Mouse (Mus musculus) cerebellum, adult 2 months (tissue): ENCODE measurements at regions not wholly inside any gene's neighbourhood (a gene's known extent, or its start where the extent isn't known, plus 50 kb on each side); places are given as distances from the start of the nearest gene placed in this dataset.

ENCODE experiments used
- DNase-seq, 2 experiments: peaks; one replicate each; pipeline ENCODE4 v3.0.0; 2021
- H3K27ac ChIP-seq: fragments of 200-500 bp; 2 replicates; pipeline ENCODE4 v1.5.1; 2012; ENCODE audit warnings: low read length, control low read depth, inconsistent platforms; ENCODE audit not compliant: insufficient read depth
- H3K27me3 ChIP-seq: fragments of 200-500 bp; 2 replicates; pipeline ENCODE4 v1.6.1; 2012; ENCODE audit warnings: inconsistent platforms, mild to moderate bottlenecking, low read length, moderate library complexity; ENCODE audit not compliant: control insufficient read depth, insufficient read depth
- H3K4me1 ChIP-seq: fragments of 200-500 bp; 2 replicates; pipeline ENCODE4 v1.6.1; 2011; ENCODE audit warnings: low read length; ENCODE audit not compliant: control insufficient read depth, insufficient read depth
- H3K4me3 ChIP-seq: fragments of 200-500 bp; replicated peaks from 2 replicates; pipeline ENCODE3; 2011; ENCODE audit warnings: mild to moderate bottlenecking, low read depth, low read length, control low read depth; ENCODE audit not compliant: insufficient read depth
- POLR2A ChIP-seq: fragments of 200-500 bp; IDR thresholded peaks from 2 replicates; pipeline ENCODE4 v1.6.1; 2011; ENCODE audit warnings: low read length, control low read depth, borderline replicate concordance; ENCODE audit not compliant: insufficient read depth
- whole genome bisulfite sequencing: fragments of 180-500 bp; shearing (Covaris S2); methylation state at CpG from one replicate; pipeline ENCODE4 v1.1.7; 2018; 5-methylcytosine and 5-hydroxymethylcytosine counted together

DNA sequence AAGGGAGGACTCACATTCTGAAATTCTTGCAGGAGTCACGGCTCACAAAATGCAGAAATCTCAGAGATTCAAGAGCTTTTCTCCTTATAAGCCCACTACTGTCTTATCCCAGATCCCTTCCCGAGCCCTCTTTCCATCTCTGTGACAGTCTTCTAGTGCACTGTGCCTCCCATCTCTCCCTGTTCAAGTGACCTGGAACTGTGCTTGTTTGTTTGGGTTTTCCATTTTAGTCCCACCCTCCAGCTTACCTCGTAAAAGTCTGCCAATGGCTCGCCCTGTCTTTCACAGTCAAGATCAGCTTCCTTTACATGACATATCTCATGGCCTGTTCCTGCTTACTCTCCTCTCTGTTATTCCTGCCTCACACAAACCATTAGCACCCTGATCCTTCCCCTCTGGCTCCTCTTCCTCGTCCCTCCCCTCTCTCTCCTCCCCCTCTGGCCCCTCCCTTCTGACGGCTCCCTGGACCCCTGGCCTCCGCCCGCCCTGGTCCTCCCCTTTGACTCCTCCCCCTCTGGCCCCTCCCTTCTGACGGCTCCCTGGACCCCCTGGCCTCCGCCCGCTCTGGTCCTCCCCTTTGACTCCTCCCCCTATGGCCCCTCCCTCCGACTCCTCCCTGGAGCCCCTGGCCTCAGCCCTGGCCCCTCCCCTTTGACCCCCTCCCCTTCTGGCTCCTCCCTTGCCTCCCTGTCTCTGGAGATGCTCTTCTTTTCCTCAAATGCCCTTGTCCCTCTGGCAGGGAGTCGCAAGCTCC, 55.5 kb upstream of the Btbd11 start:
- Histone ChIP-seq H3K27ac (no peak overlapping the region), H3K4me3 (no peak overlapping the region), H3K4me1 (no peaks in the 10 kb centered on the region; the same call in 1 of the 2 replicates), H3K27me3 (no peaks in the 10 kb centered on the region)
- peak in 1 of 2 experiments; percentile 4 for DNase-seq
- 34% methylated on average over 13 of the region's 13 CpGs for WGBS
- TF ChIP-seq POLR2A: no peak
